In the genomic region with DNA sequence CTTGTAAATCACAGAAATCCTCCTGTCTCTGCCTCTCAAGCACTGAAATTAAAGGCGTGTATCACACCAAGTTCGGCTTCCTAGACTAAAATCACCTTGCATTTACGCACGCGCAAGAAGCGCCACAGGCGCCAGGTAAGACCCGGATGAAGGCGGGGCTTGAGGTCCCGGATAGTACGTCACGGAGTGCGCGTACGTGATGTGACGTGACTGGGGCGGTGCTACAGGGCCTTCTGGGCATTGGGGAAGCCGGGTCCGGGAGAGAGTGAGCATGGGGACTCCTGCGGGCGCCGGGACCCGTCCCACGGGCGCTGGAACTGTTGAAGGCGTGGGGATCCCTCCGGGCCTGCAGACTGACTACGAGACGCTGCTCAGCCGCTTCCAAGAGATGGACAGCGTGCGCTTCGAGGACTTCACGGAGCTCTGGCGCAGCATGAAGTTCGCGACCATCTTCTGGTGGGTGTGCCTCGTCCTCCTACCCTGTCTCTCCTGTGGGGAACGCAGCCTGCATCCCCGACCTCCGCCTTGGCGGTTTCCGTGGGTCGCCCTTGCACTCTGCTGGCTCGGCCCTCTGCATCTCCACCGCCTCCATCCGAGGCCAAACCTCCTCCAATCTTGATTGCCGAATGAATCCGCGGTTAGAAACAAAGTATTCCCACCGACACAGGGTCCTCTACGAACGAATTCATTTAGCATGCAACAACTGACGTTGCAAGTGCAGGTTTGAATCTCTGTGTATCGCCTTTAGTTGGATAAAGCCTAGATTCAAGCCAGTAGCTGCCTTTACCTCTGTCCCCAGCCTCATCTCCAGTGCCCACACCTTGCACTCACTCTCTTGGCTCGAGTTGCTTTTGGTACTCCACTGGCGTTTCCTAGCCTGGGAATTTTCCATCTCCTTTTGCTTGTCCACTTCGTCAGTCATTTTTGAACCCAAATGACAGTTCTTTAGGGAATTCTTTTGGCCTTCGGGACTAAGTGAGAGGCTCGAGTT, we compare ENCODE assay signal across 8 mouse cellular contexts. TPM values are rescaled to one million over a fixed set of nuclear protein-coding genes. Genes with fewer than 3 reads are reported as not detected.
DNase-seq lines count a peak whose midpoint lies in the region; ATAC-seq lines count a peak whose summit lies in the region.

Gene Snapc1 (plus strand): TSS at position 191 of the 991 bp plus-strand sequence.

- peaks cover 24% of the 10 kb centered on the region for H3K36me3 ChIP-seq in heart, embryonic 10.5 days
- peaks cover 25% of the 10 kb centered on the region for H3K36me3 ChIP-seq in kidney, embryonic 15.5 days

- WGBS in heart, embryonic 10.5 days, result 1% methylated on average over 60 of the region's 60 CpGs
- 1% methylated on average over 60 of the region's 60 CpGs for WGBS in kidney, embryonic 15.5 days

- H3K27ac ChIP-seq in heart, embryonic 10.5 days, result peak within 1 kb of the TSS; percentile 92
- H3K27ac ChIP-seq in kidney, embryonic 15.5 days, result peak within 1 kb of the TSS; percentile 63

- H3K4me1 ChIP-seq in heart, embryonic 10.5 days, result peaks cover 7% of the 10 kb centered on the region
- peaks cover 10% of the 10 kb centered on the region for H3K4me1 ChIP-seq in kidney, embryonic 15.5 days

- DNase-seq in B cell, adult 2 months, result peak; percentile 99
- DNase-seq in brain, adult 2 months (ENCODE audit: low read depth, low spot score), result peak; percentile 99
- peak; percentile 98 for DNase-seq in heart, embryonic 10.5 days (ENCODE audit: low spot score)
- peak; percentile 96 for DNase-seq in liver
- DNase-seq in spleen, postnatal 4 days (ENCODE audit: low spot score in 2 of 2), result peak; percentile 93 to 96

- H3K4me3 ChIP-seq in heart, embryonic 10.5 days, result peak within 1 kb of the TSS; percentile 95
- peak within 1 kb of the TSS; percentile 78 for H3K4me3 ChIP-seq in kidney, embryonic 15.5 days (replicated peaks)

- H3K4me2 ChIP-seq in kidney, embryonic 15.5 days, result peak within 1 kb of the TSS; percentile 82

- no peaks in the 10 kb centered on the region for H3K9me3 ChIP-seq in heart, embryonic 10.5 days
- H3K9me3 ChIP-seq in kidney, embryonic 15.5 days (replicated peaks), result no peaks in the 10 kb centered on the region

- no peaks in the 10 kb centered on the region for H3K27me3 ChIP-seq in heart, embryonic 10.5 days (ENCODE audit: insufficient read depth, poor library complexity, severe bottlenecking)
- H3K27me3 ChIP-seq in kidney, embryonic 15.5 days, result no peaks in the 10 kb centered on the region; the same call in 1 of the 2 replicates

- H3K9ac ChIP-seq in kidney, embryonic 15.5 days, result peak within 1 kb of the TSS; percentile 76

- ATAC-seq in erythroblast, adult 5-6 weeks (replicated peaks; ENCODE audit: low FRiP score, poor library complexity, severe bottlenecking), result peak; percentile 100
- peak; percentile 100 for ATAC-seq in kidney, embryonic 15.5 days (replicated peaks; ENCODE audit: low FRiP score)
- peak; percentile 99 for ATAC-seq in monocyte, adult 5-6 weeks (replicated peaks; ENCODE audit: insufficient number of reproducible peaks, low FRiP score, low TSS enrichment, poor library complexity, severe bottlenecking)

RNA-seq across cellular contexts. Expression of gene Snapc1, which starts in this region (rescaled TPM):
- 1.5 and 2.5 TPM in 2 replicates for total RNA-seq in erythroblast, adult 5-6 weeks (2015; ENCODE audit: low replicate concordance)
- 1.2 and 4.9 TPM in 2 replicates for total RNA-seq in erythroblast, adult 5-6 weeks (2017; ENCODE audit: low replicate concordance)
- 20.8 and 24.1 TPM in 2 replicates for polyA plus RNA-seq in heart, embryonic 10.5 days (2016; fragmentation: Nextera tagmentation; extraction: Ambion mirVana)
- 19.8 and 20.2 TPM in 2 replicates for polyA plus RNA-seq in kidney, embryonic 15.5 days (2015; fragmentation: Nextera tagmentation; extraction: Ambion mirVana)
- 22.8 to 30.2 TPM (median 29.5 TPM) in 3 replicates for total RNA-seq in monocyte, adult 5-6 weeks (2017)

Comparison
In these comparisons a context has a peak if more than half of its experiments do, and no peak if none do; other contexts are left out.
1. Peak in every context shown above with its lines: DNase-seq, ATAC-seq, H3K4me3 ChIP-seq and H3K27ac ChIP-seq.